Mouse (Mus musculus) intestine, embryonic 16.5 days (tissue): ENCODE measurements at regions not wholly inside any gene's neighbourhood (a gene's known extent, or its start where the extent isn't known, plus 50 kb on each side); places are given as distances from the start of the nearest gene placed in this dataset.
"Not testable (repeated sequence)": the region's sequence is repeated elsewhere in the genome, so short reads cannot be mapped to it uniquely, and the experiment has no call there.

Experiments used
- ATAC-seq: fragments of 200-750 bp; cut with Nextera tagmentation; 2 replicates; pipeline ENCODE4 v1.8.0; 2017; ENCODE audit warnings: moderate TSS enrichment, moderate library complexity
- H3K27ac ChIP-seq: fragments of 300-500 bp; sonication (generic); 2 replicates; pipeline ENCODE4 v1.5.1; 2014; ENCODE audit warnings: mild to moderate bottlenecking, low read length
- H3K27me3 ChIP-seq: fragments of 300-500 bp; sonication (generic); replicated peaks from 2 replicates; pipeline ENCODE4 v1.6.1; 2014; ENCODE audit warnings: low read length, control low read depth, mixed read lengths; ENCODE audit not compliant: control insufficient read depth, insufficient read depth
- H3K36me3 ChIP-seq: fragments of 300-500 bp; sonication (generic); 2 replicates; pipeline ENCODE4 v1.6.1; 2014; ENCODE audit warnings: low read length, control low read depth; ENCODE audit not compliant: control insufficient read depth, insufficient read depth
- H3K4me1 ChIP-seq: fragments of 300-500 bp; sonication (generic); 2 replicates; pipeline ENCODE4 v1.6.1; 2014; ENCODE audit warnings: low read length, control low read depth, mixed read lengths; ENCODE audit not compliant: control insufficient read depth, insufficient read depth
- H3K4me2 ChIP-seq: fragments of 300-500 bp; sonication (generic); 2 replicates; pipeline ENCODE4 v1.6.1; 2014; ENCODE audit warnings: low read depth, low read length, control low read depth
- H3K4me3 ChIP-seq: fragments of 300-500 bp; sonication (generic); 2 replicates; pipeline ENCODE4 v1.5.1; 2014; ENCODE audit warnings: mild to moderate bottlenecking, low read length
- H3K9ac ChIP-seq: fragments of 300-500 bp; sonication (generic); 2 replicates; pipeline ENCODE4 v1.6.1; 2014; ENCODE audit warnings: low read depth, low read length
- H3K9me3 ChIP-seq: fragments of 300-500 bp; sonication (generic); 2 replicates; pipeline ENCODE4 v1.6.1; 2016; ENCODE audit warnings: low read length, control low read depth; ENCODE audit not compliant: control insufficient read depth
- WGBS: fragments of 180-500 bp; shearing (Covaris S2); extraction: QIAGEN DNeasy Blood & Tissue Kit; methylation state at CpG from one replicate; pipeline ENCODE4 v1.1.7; 2014; 5-methylcytosine and 5-hydroxymethylcytosine counted together

- Histone ChIP-seq H3K9ac (no peak overlapping the region), H3K4me1 (no peaks in the 10 kb centered on the region), H3K36me3 (no peaks in the 10 kb centered on the region), H3K4me3 (no peak overlapping the region), H3K27ac (no peak overlapping the region), H3K27me3 (no peaks in the 10 kb centered on the region), H3K9me3 (no peaks in the 10 kb centered on the region), H3K4me2 (no peak overlapping the region)
- 74% methylated on average over 4 of the region's 4 CpGs for WGBS
- peak; percentile 74 for ATAC-seq
These were observed 294.6 kb downstream of the Hace1 start for GRCm38 (mm10) chr10:45872007-45872890.

- no peaks in the 10 kb centered on the region for H3K4me1 ChIP-seq
- H3K27ac ChIP-seq, result no peak overlapping the region
- no peak overlapping the region for H3K4me3 ChIP-seq
- H3K27me3 ChIP-seq, result no peaks in the 10 kb centered on the region
- no peaks in the 10 kb centered on the region for H3K36me3 ChIP-seq
- no peak for ATAC-seq
- H3K9me3 ChIP-seq, result no peaks in the 10 kb centered on the region
- WGBS, result 48% methylated on average over 14 of the region's 14 CpGs
- H3K9ac ChIP-seq, result no peak overlapping the region
- H3K4me2 ChIP-seq, result peak overlapping the region; percentile 13; the same call in 1 of the 2 replicates
These were observed 296.5 kb downstream of the Hace1 start for GRCm38 (mm10) chr10:45873805-45874780.

DNA sequence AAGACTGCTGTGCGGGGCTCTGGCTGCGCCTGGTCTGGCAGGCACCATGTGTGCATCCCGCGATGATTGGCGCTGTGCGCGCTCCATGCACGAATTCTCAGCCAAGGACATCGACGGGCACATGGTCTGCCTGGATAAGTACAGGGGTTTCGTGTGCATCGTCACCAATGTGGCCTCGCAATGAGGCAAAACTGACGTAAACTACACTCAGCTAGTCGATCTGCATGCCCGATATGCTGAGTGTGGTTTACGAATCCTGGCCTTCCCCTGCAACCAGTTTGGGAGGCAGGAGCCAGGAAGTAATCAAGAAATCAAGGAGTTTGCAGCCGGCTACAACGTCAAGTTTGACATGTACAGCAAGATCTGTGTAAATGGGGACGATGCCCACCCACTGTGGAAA lies 297.7 kb downstream of the Hace1 start:
- not testable (repeated sequence) for H3K27ac ChIP-seq, H3K9me3 ChIP-seq, H3K27me3 ChIP-seq, H3K4me1 ChIP-seq, H3K4me2 ChIP-seq, H3K9ac ChIP-seq, H3K36me3 ChIP-seq, ATAC-seq, H3K4me3 ChIP-seq
- 96% methylated on average over 20 of the region's 20 CpGs for WGBS

- no peaks in the 10 kb centered on the region for H3K27me3 ChIP-seq
- H3K9me3 ChIP-seq, result no peaks in the 10 kb centered on the region
- H3K4me1 ChIP-seq, result no peaks in the 10 kb centered on the region
- H3K4me2 ChIP-seq, result no peak overlapping the region
- H3K27ac ChIP-seq, result no peak overlapping the region
- H3K36me3 ChIP-seq, result no peaks in the 10 kb centered on the region
- no peak overlapping the region for H3K9ac ChIP-seq
- 77% methylated on average over 1 of the region's 1 CpGs for WGBS
- no peak overlapping the region for H3K4me3 ChIP-seq
- no peak for ATAC-seq
These were observed 306.1 kb downstream of the Hace1 start for GRCm38 (mm10) chr10:45883745-45884144.

GRCm38 (mm10) chr10:45886636-45887035 lies 309.0 kb downstream of the Hace1 start:
- Histone ChIP-seq H3K4me2 (no peak overlapping the region), H3K4me3 (no peak overlapping the region), H3K27ac (no peak overlapping the region), H3K9ac (no peak overlapping the region), H3K4me1 (no peaks in the 10 kb centered on the region), H3K36me3 (no peaks in the 10 kb centered on the region), H3K27me3 (no peaks in the 10 kb centered on the region), H3K9me3 (no peaks in the 10 kb centered on the region)
- WGBS, result 59% methylated on average over 2 of the region's 2 CpGs
- no peak for ATAC-seq

DNA sequence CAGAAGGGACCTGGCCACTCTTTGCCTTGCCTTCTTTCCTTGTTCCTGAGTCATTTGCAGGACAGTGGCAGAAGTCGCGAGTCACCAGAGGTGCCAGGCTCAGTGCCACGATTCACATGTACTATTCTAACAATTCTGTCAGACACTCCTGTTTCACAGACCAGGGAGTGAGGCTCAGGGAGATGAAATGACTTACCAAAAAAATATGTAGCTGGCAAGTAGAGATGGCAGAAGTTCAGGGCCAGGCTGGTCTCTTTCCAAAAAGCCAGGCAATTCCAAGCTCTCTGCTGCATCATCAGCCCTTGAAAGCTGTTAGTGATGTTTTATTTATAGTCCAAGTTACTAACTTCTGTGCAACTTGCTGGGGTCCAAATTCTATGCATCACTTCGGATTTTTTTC lies 311.2 kb downstream of the Hace1 start:
- no peak for ATAC-seq
- Histone ChIP-seq H3K36me3 (no peaks in the 10 kb centered on the region), H3K9me3 (no peaks in the 10 kb centered on the region), H3K4me1 (no peaks in the 10 kb centered on the region), H3K27ac (no peak overlapping the region), H3K27me3 (no peaks in the 10 kb centered on the region), H3K4me2 (no peak overlapping the region), H3K9ac (no peak overlapping the region), H3K4me3 (no peak overlapping the region)
- WGBS, result 67% methylated on average over 4 of the region's 4 CpGs

DNA sequence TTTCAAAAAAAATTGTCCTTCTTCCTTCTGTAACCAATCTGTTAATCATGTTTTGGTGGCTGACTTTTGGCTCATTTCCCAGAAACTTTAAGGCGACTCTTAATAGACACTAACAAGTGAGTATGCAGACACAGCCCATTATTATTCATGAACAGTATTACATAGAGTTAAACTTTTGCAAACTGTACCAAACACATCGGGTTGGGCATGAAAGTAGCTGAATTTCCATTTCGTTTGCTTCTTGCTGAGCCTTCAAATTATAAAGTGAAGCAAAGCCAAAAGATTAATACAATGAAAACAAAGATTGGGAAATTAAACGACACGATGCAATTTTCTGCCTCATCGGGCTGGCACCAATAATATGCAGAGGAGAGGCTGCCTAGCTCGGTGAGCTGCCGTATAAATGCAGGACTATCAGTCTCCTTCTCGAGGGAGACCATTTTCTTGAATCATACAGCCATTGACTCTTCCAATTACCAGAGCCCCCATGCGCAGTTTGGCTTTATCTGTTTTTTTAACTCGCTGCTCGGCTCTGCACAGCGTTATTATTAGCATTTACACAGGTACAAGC lies 311.8 kb downstream of the Hace1 start:
- H3K4me3 ChIP-seq, result no peak overlapping the region
- H3K36me3 ChIP-seq, result no peaks in the 10 kb centered on the region
- H3K4me2 ChIP-seq, result no peak overlapping the region
- 67% methylated on average over 13 of the region's 13 CpGs for WGBS
- no peak overlapping the region for H3K27ac ChIP-seq
- no peaks in the 10 kb centered on the region for H3K9me3 ChIP-seq
- H3K9ac ChIP-seq, result no peak overlapping the region
- no peaks in the 10 kb centered on the region for H3K4me1 ChIP-seq
- ATAC-seq, result no peak
- no peaks in the 10 kb centered on the region for H3K27me3 ChIP-seq

DNA sequence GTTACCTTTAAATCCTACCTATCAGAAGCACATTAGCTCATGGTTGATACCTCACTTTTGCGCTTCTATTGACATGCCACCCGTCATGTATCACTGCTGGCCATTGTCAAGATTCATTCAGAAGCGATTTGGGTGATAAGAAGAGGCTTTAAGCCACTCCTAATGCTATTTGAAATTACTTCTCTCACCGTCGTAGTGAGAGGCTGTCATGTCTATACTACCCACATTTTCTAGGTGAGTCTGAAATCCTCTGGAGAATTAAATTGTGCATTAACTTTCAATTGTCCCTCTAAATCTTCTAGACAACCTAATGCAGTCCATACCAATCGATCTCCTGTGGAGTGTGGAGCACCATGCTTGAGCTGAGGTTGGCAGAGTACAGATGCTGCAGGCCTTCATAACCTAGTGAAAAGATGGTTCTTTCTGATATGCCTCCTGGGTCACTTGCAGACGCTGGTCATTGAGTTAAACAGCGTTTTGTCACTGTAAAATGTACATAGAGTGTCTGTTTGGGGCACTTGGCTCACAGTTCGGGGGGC lies 312.5 kb downstream of the Hace1 start:
- no peaks in the 10 kb centered on the region for H3K27me3 ChIP-seq
- H3K4me2 ChIP-seq, result no peak overlapping the region
- 87% methylated on average over 9 of the region's 9 CpGs for WGBS
- no peak for ATAC-seq
- H3K36me3 ChIP-seq, result no peaks in the 10 kb centered on the region
- no peak overlapping the region for H3K9ac ChIP-seq
- no peak overlapping the region for H3K27ac ChIP-seq
- no peaks in the 10 kb centered on the region for H3K9me3 ChIP-seq
- H3K4me3 ChIP-seq, result no peak overlapping the region
- H3K4me1 ChIP-seq, result no peaks in the 10 kb centered on the region

DNA sequence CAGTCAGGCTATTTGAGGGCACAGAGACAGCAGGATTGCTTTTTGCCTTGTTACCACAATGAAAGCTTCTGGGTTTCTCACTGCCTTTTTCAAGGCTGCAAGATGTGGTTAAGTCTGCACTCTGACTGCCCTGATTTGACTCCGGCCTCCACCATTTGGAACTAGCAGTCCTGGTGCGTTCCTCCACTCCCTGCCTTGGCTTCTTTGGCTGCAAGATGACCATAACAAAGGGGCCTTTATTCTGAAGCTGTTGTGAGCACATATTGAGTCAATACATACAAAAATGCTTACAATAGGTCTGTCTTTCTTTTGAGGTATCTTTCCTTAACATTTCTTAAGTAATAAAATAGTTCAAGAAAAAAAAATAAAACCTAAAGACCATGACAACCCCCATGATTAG lies 314.8 kb downstream of the Hace1 start:
- H3K4me2 ChIP-seq, result no peak overlapping the region
- H3K9me3 ChIP-seq, result no peaks in the 10 kb centered on the region
- no peak overlapping the region for H3K27ac ChIP-seq
- H3K9ac ChIP-seq, result no peak overlapping the region
- H3K36me3 ChIP-seq, result no peaks in the 10 kb centered on the region
- ATAC-seq, result no peak
- H3K4me3 ChIP-seq, result no peak overlapping the region
- no peaks in the 10 kb centered on the region for H3K27me3 ChIP-seq
- WGBS, result 69% methylated on average over 2 of the region's 2 CpGs
- H3K4me1 ChIP-seq, result no peaks in the 10 kb centered on the region
